Mouse (Mus musculus): ENCODE measurements at regions not wholly inside any gene's neighbourhood (a gene's known extent, or its start where the extent isn't known, plus 50 kb on each side); places are given as distances from the start of the nearest gene placed in this dataset.
A peak's percentile ranks its signal among the peaks of the same experiment; 100 is the strongest.
"Not testable (repeated sequence)": the region's sequence is repeated elsewhere in the genome, so short reads cannot be mapped to it uniquely, and the experiment has no call there.

DNA sequence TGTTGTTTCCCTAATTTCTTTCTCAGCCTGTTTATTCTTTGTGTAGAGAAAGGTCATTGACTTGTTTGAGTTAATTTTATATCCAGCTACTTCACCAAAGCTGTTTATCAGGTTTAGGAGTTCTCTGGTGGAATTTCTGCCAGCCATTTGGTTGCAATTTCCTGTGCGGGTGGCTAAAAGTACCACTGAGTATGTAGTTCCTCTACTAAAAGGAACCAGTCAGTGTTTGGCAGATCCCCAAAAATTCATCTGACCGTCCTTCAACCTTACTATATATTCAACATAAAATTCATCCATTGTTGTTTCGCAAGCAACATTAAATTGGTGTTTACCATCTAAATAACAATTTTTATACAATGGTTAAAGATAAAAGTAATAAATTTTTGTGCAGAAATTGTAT is 710.2 kb upstream of the Brinp3 start:
- not testable (repeated sequence) for DNase-seq

- DNase-seq: peak in 1 of 2 experiments; percentile 30
These were observed 688.1 kb upstream of the Brinp3 start for GRCm38 (mm10) chr1:145806390-145806948.

DNA sequence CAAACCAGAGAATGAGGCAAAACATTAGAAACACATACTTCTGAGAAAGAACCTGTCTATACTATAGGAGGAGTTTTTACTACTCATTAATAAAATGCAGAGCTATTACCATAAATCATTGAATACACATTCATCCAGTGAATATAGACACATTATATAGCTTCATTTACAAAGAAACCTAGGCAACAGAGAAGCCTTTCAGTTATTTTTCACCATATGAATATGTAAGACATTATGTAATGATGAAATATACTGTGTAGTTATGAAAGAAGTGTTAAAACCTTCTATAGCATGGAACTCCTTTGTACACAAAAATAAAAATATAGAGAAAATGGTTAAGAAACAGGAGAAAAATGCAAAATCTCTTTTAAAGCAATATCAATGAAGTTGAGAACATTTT is 647.5 kb upstream of the Brinp3 start:
- DNase-seq: no peak

All from kidney, postnatal 25 days (tissue).